Mouse (Mus musculus) cerebellum, adult 2 months (tissue): ENCODE results near the gene Ikzf2. TPM values are rescaled to one million over a fixed set of nuclear protein-coding genes. Genes with fewer than 3 reads are reported as not detected.

Experiments used
- DNase-seq, 2 experiments: peaks; one replicate each; pipeline ENCODE4 v3.0.0; 2021
- H3K27ac ChIP-seq: fragments of 200-500 bp; 2 replicates; pipeline ENCODE4 v1.5.1; 2012; ENCODE audit warnings: low read length, control low read depth, inconsistent platforms; ENCODE audit not compliant: insufficient read depth
- H3K27me3 ChIP-seq: fragments of 200-500 bp; 2 replicates; pipeline ENCODE4 v1.6.1; 2012; ENCODE audit warnings: inconsistent platforms, mild to moderate bottlenecking, low read length, moderate library complexity; ENCODE audit not compliant: control insufficient read depth, insufficient read depth
- H3K4me1 ChIP-seq: fragments of 200-500 bp; 2 replicates; pipeline ENCODE4 v1.6.1; 2011; ENCODE audit warnings: low read length; ENCODE audit not compliant: control insufficient read depth, insufficient read depth
- H3K4me3 ChIP-seq: fragments of 200-500 bp; replicated peaks from 2 replicates; pipeline ENCODE3; 2011; ENCODE audit warnings: mild to moderate bottlenecking, low read depth, low read length, control low read depth; ENCODE audit not compliant: insufficient read depth
- CTCF ChIP-seq: fragments of 200-500 bp; IDR thresholded peaks from 2 replicates; pipeline ENCODE4 v1.5.1; 2011; ENCODE audit warnings: low read depth, mild to moderate bottlenecking, control low read depth, low read length, moderate library complexity, borderline replicate concordance; ENCODE audit not compliant: insufficient read depth
- POLR2A ChIP-seq: fragments of 200-500 bp; IDR thresholded peaks from 2 replicates; pipeline ENCODE4 v1.6.1; 2011; ENCODE audit warnings: low read length, control low read depth, borderline replicate concordance; ENCODE audit not compliant: insufficient read depth
- whole genome bisulfite sequencing: fragments of 180-500 bp; shearing (Covaris S2); methylation state at CpG from one replicate; pipeline ENCODE4 v1.1.7; 2018; 5-methylcytosine and 5-hydroxymethylcytosine counted together
- polyA plus RNA-seq: library from polyadenylated mRNA; depleted of rRNA; stranded (reverse); fragments of >200 nt; gene quantifications from 2 replicates; pipeline ENCODE4 v1.2.3, GENCODE M21; 2012

Ikzf2 gene
- polyA plus RNA-seq, 1 experiment, result 2.1 TPM

GRCm38 (mm10) chr1:69542546-69542945 is 144.5 kb downstream of the Ikzf2 start:
- H3K27ac ChIP-seq, result no peak overlapping the region
- no peak for DNase-seq
- no peaks in the 10 kb centered on the region for H3K27me3 ChIP-seq
- 89% methylated on average over 3 of the region's 3 CpGs for WGBS
- H3K4me1 ChIP-seq, result no peaks in the 10 kb centered on the region
- no peak overlapping the region for H3K4me3 ChIP-seq
- no peak for TF ChIP-seq POLR2A
- no peak for TF ChIP-seq CTCF

DNA sequence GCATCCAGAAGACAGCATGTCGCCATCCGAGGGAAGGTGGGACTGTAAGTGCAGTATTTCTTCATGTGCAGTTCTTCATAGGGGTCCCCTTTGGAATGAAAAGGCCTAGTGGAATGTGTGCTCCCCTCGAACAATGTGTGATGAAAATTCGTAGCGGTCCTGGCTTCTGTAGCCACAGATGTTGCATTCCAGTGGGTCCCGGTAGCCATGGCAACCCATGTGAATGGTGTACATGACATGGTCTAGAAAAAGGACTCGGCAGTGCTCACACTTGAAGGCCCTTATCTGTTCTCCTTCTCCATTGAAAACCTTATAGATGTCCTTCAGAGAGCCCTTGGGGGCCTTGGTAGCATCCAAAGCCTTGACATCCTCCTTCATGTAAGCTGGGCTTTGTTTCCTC is 148.4 kb downstream of the Ikzf2 start:
- no peak overlapping the region for H3K27ac ChIP-seq
- TF ChIP-seq POLR2A (no peak), CTCF (no peak)
- H3K4me1 ChIP-seq, result no peaks in the 10 kb centered on the region
- WGBS, result 33% methylated on average over 7 of the region's 7 CpGs
- no peak for DNase-seq
- no peak overlapping the region for H3K4me3 ChIP-seq
- H3K27me3 ChIP-seq, result no peaks in the 10 kb centered on the region

DNA sequence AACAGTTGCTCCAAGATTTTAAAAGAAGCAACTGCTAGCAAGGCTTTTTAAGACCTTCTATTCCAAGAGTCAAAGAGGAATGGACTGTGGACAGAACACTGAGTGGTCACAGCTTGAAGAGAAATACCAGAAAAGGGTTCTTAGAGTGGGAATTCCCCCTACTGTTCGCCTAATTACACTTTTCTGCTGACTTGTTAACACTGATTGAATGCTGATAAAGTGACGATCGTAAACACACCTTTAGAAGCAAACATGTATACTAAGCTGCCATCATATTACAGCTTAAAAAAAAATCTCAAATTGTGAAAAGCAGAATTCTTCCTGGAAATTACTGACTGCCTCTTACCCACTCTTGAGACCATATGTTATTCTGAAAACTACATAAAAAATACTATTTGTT is 149.4 kb downstream of the Ikzf2 start:
- 69% methylated on average over 3 of the region's 3 CpGs for WGBS
- Histone ChIP-seq H3K27ac (no peak overlapping the region), H3K4me3 (no peak overlapping the region), H3K27me3 (no peaks in the 10 kb centered on the region), H3K4me1 (no peaks in the 10 kb centered on the region)
- no peak for DNase-seq
- TF ChIP-seq CTCF (no peak), POLR2A (no peak)

GRCm38 (mm10) chr1:69535507-69535906 is 151.5 kb downstream of the Ikzf2 start:
- Histone ChIP-seq H3K27ac (no peak overlapping the region), H3K4me3 (no peak overlapping the region), H3K4me1 (no peaks in the 10 kb centered on the region), H3K27me3 (no peaks in the 10 kb centered on the region)
- TF ChIP-seq CTCF, result no peak
- WGBS, result 60% methylated on average over 4 of the region's 4 CpGs
- DNase-seq, result no peak

DNA sequence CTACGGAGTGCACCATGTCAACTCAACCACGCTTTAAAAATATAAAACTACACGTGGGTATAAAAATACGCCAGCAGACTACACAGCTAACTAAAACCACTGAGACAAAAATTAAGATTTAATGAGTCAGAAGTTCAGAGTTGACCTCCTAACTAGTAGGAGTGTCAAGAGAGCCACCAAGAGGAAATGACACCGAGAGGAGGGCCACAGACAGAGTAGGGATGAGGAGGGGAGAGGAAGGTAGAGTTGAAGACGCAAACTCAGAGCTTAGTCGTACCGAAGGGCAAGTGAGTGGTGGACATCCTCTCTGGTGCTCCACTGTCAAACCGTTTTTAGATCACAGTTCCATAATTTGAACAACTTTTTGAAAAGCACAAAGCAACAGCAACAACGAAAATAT is 154.0 kb downstream of the Ikzf2 start:
- WGBS, result 92% methylated on average over 10 of the region's 10 CpGs
- no peaks in the 10 kb centered on the region for H3K27me3 ChIP-seq
- H3K4me1 ChIP-seq, result no peaks in the 10 kb centered on the region
- H3K4me3 ChIP-seq, result no peak overlapping the region
- no peak overlapping the region for H3K27ac ChIP-seq
- TF ChIP-seq CTCF (no peak), POLR2A (no peak)
- no peak for DNase-seq

- 90% methylated on average over 4 of the region's 4 CpGs for WGBS
- H3K4me3 ChIP-seq, result no peak overlapping the region
Observed at GRCm38 (mm10) chr1:69528696-69529095, 158.3 kb downstream of the Ikzf2 start.

GRCm38 (mm10) chr1:69521656-69522055 is 165.4 kb downstream of the Ikzf2 start:
- no peak overlapping the region for H3K4me3 ChIP-seq
- 95% methylated on average over 2 of the region's 2 CpGs for WGBS
- no peak for TF ChIP-seq CTCF
- TF ChIP-seq POLR2A, result no peak

More at GRCm38 (mm10) chr1:69528696-69529095, 158.3 kb downstream of the Ikzf2 start:
- H3K4me1 ChIP-seq, result no peaks in the 10 kb centered on the region
- H3K27ac ChIP-seq, result no peak overlapping the region
- no peak for TF ChIP-seq CTCF
- no peak for TF ChIP-seq POLR2A
- no peak for DNase-seq
- no peaks in the 10 kb centered on the region for H3K27me3 ChIP-seq

DNA sequence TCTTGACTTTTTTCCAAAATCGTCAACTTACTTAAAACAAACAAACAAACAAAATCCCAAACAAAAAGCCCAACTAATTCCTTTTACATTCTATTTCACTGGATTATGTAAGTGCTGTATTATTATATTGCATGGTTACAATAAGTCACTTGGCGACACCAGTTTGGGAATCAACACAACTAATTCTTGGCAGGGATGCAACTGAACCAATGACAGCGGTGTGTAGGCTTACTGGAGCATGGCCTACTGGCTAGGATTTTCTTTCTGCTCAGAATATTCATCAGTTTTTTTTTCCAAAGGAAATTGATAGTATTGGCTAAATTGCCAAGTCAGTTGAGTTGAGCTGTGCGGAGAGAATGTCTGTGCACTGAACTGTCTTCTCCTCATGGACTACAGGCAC is 167.7 kb downstream of the Ikzf2 start:
- H3K4me1 ChIP-seq, result no peaks in the 10 kb centered on the region
- no peaks in the 10 kb centered on the region for H3K27me3 ChIP-seq
- no peak for DNase-seq
- TF ChIP-seq CTCF (no peak), POLR2A (no peak)
- 53% methylated on average over 4 of the region's 4 CpGs for WGBS
- no peak overlapping the region for H3K4me3 ChIP-seq
- H3K27ac ChIP-seq, result no peak overlapping the region

More at GRCm38 (mm10) chr1:69521656-69522055, 165.4 kb downstream of the Ikzf2 start:
- Histone ChIP-seq H3K27me3 (no peaks in the 10 kb centered on the region), H3K27ac (no peak overlapping the region), H3K4me1 (no peaks in the 10 kb centered on the region)
- DNase-seq, result no peak
